Mouse (Mus musculus) lung, postnatal 14 days (tissue): ENCODE data around the gene Dcxr.
"Not testable (repeated sequence)": the region's sequence is repeated elsewhere in the genome, so short reads cannot be mapped to it uniquely, and the experiment has no call there.

Experiments used
- DNase-seq: peaks from one replicate; pipeline ENCODE4 v3.0.0; 2021

Gene Dcxr

DNA sequence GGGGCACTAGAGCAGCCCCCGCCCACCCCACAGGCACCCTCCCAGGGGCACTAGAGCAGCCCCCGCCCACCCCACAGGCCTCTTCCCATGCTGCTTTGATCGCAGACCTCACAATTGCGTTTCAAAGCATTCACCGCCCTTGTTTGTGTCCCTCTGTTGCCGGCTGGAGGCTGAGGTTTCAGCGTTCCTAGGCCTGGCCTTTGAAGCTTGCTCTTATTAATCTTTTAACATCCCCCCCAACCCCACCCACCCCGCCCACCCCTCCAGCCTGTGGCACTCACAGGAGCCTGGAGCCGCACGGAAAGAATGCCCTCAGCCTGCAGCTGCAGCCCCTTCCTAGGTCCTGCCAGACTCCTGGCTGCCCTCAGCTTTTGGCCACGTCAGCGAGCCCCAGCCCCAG lies 19.9 kb downstream of the Dcxr start:
- DNase-seq = no peak

DNA sequence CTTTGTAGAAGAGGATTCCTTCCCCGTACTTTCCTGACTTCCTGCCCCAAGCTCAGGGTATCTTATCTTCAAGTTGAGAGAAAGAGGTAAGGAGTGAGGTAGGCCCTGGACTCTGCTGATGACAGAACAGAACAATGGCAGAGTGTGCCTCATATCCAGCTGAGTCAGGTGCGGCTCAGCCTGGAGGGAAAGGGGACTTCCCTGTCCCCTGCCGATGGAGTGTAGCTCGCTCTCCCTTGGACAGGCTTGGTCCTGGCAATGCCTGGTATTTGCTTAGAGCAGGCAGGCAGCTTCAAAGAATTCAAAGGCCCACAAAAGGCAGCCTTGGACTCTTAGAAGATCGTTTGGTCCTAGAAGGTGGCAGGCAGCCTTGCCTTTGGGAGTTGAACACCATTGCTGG lies 21.0 kb downstream of the Dcxr start:
- no peak for DNase-seq

DNA sequence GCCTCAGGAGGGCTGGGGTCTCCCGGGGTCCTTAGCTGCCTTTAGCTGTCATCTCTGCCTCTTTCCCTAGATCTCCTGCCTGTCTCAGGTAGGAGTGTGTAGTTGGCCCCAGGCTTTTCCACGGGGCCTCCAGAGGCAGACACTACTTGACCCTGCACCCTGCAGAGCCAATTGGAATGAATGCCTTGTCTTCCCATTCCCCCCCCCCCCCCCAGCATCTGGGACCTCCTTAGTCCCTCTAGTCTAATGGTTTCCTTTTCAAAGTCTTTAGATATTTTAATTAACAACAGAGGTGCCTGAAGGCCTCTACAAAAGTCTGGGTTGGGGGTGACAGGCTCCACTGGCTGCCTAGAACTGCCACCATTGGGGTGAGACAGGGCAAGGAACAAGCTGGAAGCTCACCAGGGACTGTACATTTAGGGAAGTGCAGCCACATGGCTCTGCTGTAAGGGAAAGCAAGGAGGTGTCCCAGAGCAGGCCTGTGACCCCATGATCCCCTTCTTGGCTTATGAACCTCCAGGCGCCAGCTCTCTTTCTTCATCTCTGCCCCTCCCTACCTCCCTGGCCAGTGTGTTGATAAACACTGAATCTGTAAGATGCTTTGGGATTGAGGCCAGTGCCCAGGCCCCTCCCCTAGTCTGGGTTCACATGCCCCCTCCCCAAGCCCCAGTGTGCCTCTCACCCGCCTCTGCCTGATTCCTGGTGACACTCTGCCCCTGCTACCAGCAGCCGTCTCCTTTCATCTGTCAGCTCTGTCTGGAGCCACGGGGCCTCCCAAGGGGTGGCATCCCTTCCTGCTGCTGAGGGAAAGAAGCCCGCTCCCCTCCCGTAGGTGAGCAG lies 22.4 kb downstream of the Dcxr start:
- DNase-seq = peak; percentile 65

DNA sequence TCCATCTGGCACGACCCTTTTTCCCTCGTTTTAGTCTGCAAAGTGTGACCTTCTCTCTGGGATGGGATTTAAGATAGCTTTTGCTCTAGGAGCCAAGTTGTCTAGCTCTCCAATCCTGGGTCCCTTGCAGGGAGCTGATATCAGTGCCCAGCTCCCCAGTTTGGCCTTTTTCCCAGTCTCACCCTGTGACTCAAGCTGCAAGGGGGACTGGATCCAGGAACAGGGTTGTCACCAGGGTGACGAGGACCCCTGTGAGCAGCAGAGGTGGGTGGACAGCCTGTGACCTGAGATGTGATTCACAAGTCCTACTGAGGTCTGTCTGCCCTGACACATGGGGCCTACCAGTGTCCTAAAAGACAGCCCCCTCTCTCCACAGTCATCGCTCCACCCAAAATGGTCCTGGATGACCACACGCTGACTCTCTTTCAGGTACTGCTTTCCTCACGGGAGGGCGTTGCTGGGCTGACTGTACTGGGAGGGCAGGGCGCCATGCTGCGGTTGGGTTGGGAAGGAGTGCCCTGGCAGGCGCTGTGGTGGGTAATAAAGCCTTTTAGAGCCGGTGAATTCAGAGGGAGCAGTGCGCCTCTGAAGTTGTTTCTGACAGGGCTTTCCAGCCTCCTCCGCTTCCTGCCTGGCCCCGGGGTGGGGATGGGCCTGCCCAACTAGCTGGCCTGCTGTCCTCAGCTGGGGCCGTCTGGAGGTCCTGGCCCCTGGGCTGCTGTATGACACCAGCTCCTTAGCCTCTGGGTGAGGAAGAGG lies 23.2 kb downstream of the Dcxr start:
- DNase-seq = no peak

DNA sequence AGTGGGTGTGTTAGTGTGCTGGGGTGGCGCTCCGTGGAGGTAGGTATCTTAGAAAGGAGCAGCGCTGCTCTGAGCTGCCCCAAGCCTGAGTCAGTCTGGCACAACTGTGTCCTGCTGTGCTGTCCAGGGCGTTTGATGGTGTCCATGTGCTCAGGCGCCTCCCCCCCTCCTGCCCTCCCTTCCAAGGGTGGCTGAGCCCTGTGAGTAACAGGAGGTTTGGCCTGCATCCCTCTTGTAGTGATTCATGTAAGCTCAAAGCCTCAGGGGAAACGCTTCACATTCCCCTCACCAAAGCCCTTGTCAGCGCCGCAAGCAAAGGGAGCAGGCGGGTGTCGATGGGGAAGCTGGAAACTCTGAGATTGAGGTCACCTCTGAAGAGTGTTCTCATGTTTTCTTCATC lies 29.3 kb downstream of the Dcxr start:
- peak; percentile 54 for DNase-seq

DNA sequence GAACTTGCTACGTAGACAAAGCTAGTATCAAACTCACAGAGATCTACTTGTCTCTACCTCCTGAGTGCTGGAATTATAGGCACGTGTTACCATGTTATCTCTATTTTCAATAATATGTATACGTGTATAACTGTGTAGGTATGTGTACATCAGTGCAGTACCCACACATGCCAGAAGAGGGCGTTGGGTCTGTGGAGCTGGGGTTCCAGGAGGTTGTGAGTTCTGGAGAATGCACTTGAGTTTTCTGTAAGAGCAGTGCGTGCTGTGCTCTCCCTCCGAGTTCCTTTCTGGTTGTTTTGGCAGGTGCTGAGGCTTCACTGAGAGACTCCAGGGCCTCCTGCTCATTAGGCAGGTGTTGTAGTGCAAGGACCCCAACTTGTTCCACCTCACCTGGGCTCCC lies 30.5 kb downstream of the Dcxr start:
- no peak for DNase-seq

DNA sequence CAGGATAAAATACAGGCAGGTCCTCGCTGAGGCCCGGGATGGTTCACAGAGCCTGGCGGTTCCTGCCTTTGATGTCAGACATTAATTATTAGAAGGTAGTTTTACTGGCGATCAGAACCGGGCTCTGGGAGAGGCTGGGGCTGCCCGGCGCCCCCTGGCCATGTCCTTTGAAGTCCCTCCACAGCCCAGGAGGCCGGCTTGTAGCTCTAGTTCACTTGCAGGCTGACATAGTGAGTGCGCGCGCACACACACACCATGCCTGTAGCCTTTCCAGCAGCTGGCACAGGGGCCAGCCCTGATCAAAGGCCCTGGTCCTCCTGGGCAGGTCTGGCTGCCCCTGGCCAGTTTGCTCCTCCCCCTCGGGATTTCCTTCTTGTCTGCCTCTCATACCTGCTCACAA lies 31.4 kb downstream of the Dcxr start:
- no peak for DNase-seq

DNA sequence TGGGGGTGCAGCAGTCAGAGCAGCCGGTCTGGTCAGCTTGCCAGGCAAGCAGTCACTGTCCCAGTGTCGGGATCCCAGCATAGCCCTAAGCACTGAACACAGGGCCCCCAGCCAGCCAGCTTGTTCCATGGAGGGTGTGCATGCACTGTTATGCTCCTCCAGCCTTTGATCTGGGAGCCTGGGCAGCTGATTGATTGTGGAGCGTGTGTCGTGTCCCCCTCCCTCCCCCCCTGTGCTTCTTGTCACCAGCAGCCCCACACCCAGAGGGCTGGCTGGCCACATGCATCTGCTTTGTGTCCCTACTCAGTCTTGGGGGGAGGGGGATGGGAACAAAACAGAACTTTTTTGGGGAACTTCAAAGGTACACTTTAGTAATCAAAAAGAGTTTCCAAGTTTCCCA lies 31.9 kb downstream of the Dcxr start:
- DNase-seq = peak; percentile 54

DNA sequence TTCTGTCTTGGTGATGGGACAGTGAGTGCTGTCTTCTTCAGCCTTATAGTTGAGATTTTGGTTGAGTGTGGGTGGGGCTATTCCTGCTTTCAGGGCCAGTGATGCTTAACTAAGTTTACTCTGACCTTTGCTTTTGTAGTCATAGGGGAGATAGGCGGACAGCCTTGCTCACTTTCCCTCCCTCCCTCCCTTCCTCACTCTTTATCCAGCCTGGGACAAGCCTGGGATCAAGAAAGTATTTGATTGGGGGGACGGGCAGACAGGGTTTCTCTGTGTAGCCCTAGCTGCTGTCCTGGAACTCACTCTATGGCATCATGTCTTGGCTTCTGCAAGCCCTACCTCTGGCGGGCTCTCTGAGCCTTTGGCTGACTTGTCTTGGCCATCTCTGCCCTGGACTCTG lies 33.6 kb downstream of the Dcxr start:
- no peak for DNase-seq

DNA sequence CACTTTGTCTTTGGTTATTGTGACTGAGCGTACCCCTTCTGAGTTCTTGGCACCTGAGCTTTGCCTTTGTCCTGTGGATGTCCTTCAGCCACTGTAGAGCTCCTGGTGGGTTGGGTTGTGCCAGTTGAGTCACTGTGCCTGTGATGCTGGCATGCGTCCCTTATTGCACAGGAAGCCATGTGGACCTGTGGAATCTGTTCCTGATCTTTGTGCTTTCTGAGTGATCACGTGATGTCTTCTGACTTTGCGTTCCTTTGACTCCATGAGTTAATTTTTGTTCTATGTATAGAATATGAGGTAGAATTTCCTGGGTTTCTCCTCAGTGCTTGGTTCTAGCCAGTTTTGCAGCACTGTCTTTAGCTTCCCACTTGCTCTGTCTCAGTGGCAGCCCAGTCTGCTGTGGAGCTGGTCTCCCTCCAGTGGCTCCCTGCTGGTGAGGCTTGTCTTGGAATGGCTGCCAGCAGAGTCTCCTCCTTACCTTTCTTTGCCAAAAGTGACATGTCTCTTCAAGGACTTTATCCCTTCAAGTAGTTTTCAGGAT lies 34.5 kb downstream of the Dcxr start:
- peak; percentile 36 for DNase-seq

DNA sequence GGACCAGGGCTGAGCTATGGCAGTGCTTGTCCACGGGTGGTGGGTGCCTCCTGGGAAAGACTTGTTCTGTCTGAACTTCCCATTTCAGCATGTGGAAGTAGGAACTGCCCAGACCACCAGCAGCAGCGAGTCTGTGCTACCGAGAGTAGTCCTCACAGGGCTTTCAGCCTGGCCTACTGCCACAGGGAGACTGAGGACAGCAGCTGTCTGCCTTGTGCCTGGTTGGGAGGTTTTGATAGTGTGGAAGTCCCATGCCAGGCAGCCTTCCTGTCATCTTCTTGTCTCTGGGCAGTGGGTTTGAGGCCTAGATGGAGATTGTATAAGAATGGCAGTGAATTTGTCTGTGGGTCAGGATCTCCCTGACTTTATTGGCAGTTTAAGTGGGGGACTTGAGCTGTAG lies 37.7 kb downstream of the Dcxr start:
- no peak for DNase-seq

DNA sequence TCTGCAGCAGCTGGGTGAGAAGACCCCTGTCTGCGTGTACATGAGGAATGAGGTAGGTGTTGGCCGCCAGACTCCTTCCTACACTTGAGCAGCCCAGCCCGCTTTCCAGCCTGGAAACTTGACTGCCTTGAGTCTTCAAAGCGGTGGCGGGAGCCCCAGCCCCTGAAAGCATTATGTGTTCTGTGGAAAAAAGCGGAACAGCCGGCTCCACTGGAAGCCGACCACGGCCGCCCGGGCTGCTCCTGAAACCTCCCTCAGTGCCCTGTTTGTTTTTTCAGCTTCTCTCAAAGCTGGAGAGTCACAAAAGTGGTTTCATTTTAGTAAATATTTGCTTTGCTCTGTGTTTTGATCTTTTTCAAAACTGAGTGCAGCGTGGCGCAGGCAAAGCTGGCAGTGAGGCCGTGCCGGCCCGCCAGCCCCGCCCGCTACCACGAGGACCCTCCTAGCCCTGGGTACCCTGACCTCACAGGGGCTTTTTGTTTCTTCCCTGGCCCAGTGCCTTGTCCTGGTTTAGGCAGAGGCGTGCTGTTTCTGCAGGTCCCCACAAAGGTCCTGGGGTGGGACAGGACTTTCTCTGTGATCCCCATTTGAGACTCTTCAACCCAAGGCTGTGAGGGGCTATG lies 40.3 kb downstream of the Dcxr start:
- DNase-seq = peak; percentile 56

DNA sequence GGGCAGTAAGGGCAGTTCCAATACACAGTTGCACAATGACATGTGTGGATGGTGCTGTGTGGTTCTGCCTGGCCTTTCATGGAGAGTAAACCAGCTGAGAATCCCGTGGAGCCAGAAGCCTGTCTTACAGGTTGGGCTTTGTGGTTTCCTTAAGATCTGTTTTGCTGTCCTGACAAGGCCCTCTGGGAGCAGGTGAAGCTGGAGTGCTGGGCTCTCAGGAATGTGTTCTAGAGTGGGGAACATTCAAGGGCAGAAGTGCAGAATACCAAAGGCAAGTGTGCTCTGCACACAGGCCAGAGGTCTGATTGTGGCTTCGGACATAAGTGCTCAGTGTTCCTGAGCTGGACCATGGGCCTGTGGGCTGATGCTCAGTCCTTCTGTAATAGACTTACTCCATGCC lies 42.4 kb downstream of the Dcxr start:
- peak; percentile 44 for DNase-seq

DNA sequence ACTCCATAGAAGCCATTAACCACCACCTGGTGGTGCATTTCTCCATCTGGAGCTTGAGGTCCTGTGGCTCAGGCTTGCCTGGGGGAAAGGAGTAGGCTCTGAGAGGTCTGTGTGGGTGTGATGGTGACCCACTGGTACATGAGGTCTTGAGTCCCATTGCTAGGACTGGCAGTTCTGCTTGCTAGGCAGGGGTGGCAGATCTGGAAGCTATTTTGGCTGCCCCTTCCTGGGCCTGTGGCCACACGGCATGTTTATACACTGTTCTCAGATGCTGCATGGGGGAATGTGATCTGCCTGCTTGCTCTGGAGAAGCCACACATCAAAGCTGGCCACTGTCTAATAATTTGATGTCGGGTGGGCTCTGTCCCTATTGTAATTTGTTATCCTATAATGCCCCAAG lies 43.0 kb downstream of the Dcxr start:
- no peak for DNase-seq

DNA sequence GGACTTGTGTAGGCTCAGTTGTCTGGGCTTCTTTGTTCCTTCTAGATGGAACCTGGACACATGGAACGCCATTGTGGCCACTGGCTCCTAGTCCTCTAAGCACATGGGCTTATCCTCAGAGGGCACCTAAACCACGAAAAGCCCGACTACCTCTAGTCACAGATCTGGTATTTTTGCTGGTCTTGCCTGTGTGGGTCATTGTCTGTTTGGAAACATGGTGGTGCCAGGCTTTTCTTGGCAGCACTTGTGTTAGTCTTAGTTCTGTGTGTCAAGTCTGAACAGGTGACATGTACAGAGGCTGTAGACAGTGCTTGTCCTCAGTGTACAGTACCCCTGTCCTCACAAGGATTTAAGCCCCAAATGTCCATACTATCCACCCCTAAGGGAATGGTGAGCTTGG lies 43.5 kb downstream of the Dcxr start:
- no peak for DNase-seq

DNA sequence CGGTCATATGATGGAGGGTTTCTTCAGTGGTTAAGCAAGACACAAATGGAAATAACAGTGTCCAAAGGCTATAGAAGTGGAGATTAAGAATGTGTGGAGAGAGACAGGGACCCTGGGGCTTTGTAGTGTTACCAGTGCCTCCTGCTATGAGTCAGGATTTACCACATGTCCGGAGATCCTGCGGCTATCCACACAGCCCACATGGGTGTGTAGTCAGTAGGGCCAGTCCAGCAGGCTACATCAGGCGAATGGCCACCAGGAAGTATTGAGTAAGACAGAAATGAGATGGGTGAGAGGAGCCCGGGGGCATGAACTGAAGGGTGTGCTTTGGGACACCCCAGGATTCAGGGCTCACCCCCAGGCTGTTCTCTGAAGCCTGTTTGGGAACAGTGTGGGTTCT lies 44.4 kb downstream of the Dcxr start:
- no peak for DNase-seq

DNA sequence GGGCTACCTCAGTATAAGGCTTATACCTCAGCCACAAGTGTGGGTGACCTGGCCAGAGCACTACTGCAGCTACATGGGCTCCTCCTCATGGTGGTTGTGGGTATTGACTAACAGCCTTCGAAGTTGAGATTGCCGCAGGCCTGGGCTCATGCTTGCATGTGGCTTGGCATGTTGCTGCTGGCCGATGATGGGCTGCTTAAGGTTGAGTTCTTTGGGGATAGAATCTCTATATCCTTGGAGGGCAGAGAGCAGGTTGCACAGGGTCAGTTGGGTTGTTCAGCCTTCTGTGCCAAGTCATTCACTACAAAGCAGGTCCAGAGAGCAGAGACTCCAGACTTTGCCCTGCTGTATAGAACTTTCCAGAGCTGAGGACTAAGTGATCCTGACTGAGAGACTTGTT lies 47.2 kb downstream of the Dcxr start:
- peak; percentile 43 for DNase-seq

DNA sequence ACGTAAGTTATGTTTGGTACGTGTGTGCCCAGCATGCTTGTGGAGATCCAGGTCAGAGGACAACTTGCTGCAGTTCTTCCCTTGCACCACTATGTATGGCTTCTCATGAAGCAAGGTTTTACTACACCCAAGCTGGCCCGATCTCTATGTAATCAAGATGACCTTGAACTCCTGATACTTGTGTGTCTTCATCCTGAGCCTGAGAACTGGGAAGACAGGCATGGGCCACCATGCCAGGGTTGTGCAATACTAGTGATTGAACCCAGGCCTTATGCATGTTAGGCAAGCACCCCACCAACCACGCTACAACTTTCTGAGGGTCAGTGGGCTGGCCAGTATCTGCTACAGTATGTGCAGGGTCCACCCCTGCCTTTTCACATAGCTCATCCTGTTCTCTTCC lies 50.1 kb downstream of the Dcxr start:
- DNase-seq = no peak

DNA sequence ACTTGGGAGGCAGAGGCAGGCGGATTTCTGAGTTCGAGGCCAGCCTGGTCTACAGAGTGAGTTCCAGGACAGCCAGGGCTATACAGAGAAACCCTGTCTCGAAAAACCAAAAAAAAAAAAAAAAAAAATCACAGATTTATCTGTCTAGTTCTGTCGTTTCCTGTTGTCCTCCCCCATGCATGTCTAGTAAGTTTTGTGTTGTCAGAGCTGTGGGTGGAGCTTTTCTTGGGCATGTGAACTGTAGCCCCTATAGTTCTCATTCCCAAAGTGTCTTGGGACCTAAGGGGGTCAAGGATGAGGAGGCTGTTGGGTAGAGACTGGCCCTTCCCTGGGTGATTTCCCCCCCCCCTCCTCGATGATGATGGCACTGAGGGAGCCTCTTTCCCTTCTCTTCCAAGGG lies 51.2 kb downstream of the Dcxr start:
- DNase-seq = not testable (repeated sequence)
